Mouse (Mus musculus): ENCODE results near the gene Zfp868. TPM values are rescaled to one million over a fixed set of nuclear protein-coding genes. Genes with fewer than 3 reads are reported as not detected.
A peak's percentile ranks its signal among the peaks of the same experiment; 100 is the strongest.
"Not testable (repeated sequence)": the region's sequence is repeated elsewhere in the genome, so short reads cannot be mapped to it uniquely, and the experiment has no call there.

Zfp868 gene
- 10 to 100 TPM; 34.9 to 47.5 TPM for polyA plus RNA-seq (2017; shearing (Covaris generic))

DNA sequence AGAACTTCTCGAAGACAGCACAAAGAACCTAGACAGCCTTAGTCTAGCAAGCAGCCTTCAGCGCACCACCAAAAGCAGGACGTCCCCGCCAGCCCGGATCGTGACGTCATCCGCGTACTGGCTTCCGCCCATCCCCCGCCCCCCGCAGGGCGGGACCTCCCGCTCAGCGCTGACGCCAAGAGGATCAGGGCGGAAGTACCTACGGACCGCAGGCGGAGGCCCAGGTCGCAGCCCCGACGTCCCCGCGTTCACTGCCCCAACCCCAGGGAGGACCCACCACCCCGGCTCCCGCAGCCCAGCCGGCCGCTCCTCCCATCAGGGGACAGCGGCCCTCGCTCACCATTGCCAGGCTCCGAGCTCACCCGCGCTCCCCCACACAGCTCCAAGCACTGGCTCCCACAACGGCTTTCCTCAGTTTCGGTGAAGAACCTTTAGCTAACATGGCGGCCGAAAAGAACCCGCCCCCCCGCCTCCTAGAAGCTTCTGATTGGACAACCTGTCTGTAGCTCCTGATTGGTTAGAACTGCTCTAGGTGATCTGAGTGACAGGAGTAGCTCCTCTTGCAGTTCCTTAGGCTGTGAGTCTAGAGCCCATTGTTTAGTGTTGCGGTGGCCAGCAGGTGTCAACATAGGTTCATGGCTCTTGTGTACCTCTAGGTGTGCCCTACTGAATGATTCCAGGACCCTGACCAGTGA, at the start of gene Zfp868:
Zfp868 (minus strand) TSS at position 454 of the 695 bp plus-strand sequence.
- ATAC-seq: peak; percentile 94

DNA sequence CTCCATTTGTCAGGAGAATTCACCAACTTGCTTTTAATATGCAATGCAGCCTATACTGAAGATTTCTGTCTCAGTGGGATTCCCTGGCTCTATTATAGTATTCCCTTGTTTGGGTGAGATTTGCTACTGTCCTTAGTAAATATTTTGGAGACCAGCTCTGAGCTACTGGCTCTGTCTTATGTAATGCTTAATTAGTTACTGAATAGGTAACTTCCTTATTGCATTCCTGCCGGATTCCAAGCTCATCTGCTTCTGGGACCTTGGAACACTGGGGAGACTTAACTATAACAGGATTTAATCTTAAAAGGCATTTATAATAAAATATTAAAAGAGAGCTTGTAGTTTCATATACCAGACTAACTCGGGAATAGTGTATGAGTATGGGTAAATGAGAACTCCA, 39.7 kb upstream of the Zfp868 start:
- not testable (repeated sequence) for ATAC-seq

DNA sequence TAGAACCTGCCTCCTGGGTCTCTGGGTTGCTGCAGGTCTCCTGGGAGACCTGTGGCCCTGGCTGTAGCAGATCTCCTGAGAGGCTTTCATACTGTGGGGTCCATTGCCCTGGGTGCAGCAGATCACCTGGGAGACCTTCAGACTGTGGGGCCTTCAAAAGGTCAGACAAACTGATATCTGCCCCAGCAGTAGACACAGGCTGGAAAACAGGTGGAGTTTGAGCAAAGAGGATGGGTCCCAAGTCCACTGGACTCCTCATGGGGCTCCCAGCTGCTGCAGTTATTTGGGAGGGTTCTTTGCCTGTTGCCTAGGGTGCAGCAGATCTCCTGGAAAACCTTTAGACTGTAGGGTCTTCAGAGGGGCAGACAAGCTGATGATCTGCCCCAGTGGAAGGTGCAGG, 35.9 kb upstream of the Zfp868 start:
- no peak for ATAC-seq

DNA sequence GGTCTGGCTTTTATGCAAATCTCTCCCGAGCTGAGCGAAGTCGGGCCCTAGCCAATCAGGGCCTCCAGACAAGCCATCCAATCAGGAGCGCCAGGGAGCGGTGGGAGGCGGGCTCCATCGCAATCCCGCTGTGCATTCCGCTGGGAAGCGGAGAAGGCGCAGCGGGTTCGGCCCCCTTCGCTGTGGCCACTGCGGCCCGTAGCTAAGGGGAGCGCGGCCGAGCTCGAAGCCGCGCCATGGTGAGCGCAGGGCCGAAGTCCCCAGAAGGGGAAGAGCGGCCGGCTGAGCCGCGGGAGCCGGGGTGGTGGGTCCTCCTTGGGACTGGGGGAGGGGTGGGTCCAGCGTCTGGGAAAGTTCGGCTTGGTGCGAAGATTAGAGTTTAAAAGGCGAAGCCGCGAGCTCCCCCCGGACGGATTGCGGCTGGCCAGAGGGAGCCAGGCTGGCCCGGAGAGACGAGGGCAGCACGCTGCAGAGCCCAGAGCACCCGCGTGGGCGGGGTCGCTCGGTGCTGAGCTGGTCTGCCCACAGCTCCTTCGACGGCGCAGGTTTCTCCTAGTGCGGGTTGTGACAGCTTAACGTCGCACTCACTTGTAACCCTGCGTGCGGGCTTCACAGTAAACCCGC, 29.1 kb upstream of the Zfp868 start, which contains the start of gene Zfp964:
Zfp964 (plus strand) TSS at position 122 of the 624 bp plus-strand sequence.
- ATAC-seq: peak; percentile 98

DNA sequence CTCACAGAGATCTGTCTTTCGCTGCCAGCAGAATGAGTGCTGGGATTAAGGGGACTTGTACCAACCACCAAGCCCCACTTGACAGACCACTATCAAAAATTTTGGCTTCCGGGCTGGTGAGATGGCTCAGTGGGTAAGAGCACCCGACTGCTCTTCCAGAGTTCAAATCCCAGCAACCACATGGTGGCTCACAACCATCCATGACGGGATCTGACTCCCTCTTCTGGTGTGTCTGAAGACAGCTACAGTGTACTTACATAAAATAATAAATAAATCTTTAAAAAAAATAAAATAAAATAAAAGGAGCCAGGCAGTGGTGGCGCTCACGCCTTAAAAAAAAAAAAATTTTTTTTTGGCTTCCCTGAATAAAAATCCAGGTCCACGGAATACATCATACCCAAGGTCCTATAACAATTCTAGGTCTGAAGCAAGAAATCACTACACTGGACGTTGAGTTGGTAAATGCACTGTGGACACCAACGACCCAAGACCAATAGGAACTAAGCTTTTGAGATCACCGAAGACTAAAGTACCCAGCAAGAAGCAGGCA, 28.5 kb upstream of the Zfp868 start:
- ATAC-seq: no peak

DNA sequence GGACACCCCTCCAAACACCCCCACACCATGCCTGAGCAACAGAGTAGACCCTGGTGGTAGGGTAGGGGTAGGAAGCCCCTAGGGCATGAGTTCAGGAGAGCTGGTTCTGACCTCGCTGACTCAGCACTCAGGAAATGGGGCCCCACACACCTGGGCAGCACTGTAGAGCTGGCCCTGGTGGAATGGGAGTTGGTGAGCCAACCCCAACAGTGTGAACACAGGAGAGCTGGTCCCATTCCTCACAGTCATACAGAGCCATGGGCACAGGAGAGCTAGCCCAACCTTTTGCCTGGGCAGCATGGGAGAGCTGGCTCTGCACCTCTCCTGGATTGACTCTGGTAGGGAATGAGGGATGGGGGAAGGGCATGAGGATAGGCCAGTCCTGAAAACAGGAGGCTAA, 7.3 kb downstream of the Zfp868 start:
- ATAC-seq: no peak

DNA sequence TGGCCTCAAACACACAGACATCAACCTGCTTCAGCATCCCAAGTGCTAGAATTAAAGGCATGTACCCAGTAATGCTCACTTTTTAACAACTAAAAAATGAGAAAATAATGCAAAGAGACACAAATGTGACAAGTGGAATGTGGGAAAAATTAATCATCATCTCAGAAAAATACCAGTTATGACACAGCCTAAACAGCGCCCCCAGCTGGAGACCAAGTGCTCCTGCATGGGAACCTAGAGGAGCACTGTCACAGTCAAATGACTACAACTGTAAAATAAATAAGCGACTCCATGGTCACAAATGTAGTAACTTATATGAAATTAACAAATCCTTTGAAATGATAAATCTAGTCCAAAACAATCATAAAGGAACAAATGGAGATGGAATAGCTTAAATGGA, 10.7 kb downstream of the Zfp868 start:
- no peak for ATAC-seq

DNA sequence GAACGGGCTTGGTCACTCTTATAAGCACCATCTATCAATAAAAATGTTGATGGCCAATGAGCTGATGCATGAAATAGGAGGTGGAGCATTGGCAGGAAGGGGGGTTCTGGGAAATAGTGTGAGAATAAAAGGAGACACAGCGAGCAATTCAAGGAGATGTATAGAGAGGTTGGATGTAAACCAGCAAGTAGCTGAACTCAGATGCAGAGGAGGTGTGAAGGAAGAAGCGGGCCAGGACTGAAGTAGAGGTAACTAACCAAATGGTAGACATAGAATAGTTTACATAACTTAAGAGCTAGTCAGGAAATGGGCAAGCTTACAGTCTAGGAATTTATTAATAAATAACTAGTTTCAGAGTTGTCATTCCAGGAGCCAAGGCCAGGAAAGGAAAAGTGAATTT, 27.8 kb downstream of the Zfp868 start:
- ATAC-seq: not testable (repeated sequence)

DNA sequence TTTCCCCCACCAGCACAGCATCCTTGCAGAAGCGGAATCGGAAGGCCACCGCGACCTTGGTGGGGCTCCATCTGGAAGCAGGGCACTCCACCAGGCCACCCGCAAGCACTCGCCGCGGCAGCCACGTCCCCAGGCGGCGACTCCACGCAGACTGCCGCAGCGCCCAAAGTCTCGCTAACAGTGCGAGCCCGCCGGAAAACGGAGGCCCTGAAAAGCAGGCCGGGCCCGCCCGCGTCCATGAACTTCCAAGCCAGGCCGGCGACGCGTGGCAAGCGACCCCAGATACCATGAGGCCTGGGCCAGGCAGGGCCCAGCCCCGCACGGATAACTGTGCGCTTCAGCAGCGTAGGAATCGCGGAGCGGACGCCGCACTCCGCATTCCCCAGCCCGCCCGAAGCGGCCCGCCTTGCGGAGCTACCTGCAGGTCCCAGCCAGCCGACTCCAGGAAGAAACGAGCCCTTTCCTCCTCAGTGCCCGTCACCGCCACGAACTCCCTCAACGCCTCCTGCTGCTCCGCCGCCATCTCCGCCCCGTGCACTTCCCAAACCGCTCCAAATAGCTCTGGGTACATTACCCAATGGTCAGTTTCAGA, 40.6 kb downstream of the Zfp868 start:
- ATAC-seq: no peak

DNA sequence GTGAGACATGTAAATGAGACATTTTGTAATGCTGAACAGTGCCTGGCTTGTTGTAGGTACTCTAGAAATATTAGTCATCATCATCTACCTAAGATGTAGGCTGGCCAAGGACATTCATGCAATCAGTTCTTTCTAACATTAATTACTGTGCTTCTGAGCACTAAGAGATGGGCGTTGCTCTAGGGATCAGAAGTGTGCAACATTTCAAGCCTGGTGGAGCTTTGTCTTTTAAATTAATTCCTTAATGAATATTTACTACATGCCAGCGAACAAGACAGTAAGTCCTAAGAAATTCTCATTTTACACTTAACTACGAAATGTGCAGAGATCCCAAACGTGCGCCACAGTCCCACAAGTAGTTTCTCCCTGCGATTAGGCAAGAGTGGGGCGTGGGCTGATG, 41.1 kb downstream of the Zfp868 start:
- not testable (repeated sequence) for ATAC-seq

Other genes starting within 250 kb of the Zfp868 start
- not detected for gene Gm9495, start 172.0 kb downstream of the Zfp868 start, polyA plus RNA-seq (2017; shearing (Covaris generic))
- gene Gm7697, start 102.6 kb downstream of the Zfp868 start, polyA plus RNA-seq (2017; shearing (Covaris generic)): not detected
- gene Zfp964, start 28.9 kb upstream of the Zfp868 start, polyA plus RNA-seq (2017; shearing (Covaris generic)): under 1 TPM; 0.89 to 0.95 TPM
- 10 to 100 TPM; 49.1 to 73.3 TPM for gene Zfp869, start 85.2 kb upstream of the Zfp868 start, polyA plus RNA-seq (2017; shearing (Covaris generic))
- 1 to 10 TPM; 6.8 to 8.1 TPM for gene Zfp963, start 124.4 kb upstream of the Zfp868 start, polyA plus RNA-seq (2017; shearing (Covaris generic))
- 1 to 10 TPM; 2.1 to 3.2 TPM for gene Gm20422, start 149.3 kb upstream of the Zfp868 start, polyA plus RNA-seq (2017; shearing (Covaris generic))
- 10 to 100 TPM; 20.4 to 28.0 TPM for gene Atp13a1, start 165.6 kb upstream of the Zfp868 start, polyA plus RNA-seq (2017; shearing (Covaris generic))
- 10 to 100 TPM; 16.4 to 23.9 TPM for gene Zfp866, start 165.6 kb upstream of the Zfp868 start, polyA plus RNA-seq (2017; shearing (Covaris generic))
- 100 to 1,000 TPM in 1 of 2 experiments, 10 to 100 TPM in 1; 71.9 to 150 TPM for gene Gmip, start 183.1 kb upstream of the Zfp868 start, polyA plus RNA-seq (2017; shearing (Covaris generic))
- gene Lpar2, start 196.9 kb upstream of the Zfp868 start, polyA plus RNA-seq (2017; shearing (Covaris generic)): under 1 TPM; 0.74 to 0.75 TPM
- gene Pbx4, start 206.9 kb upstream of the Zfp868 start, polyA plus RNA-seq (2017; shearing (Covaris generic)): 10 to 100 TPM; 10.2 to 17.1 TPM

Measured in CD4-positive, CD25-positive, alpha-beta regulatory T cell, adult 4 months (primary cell).